Mouse (Mus musculus) midbrain, embryonic 15.5 days (tissue): ENCODE measurements around the gene Hc. TPM values are rescaled to one million over a fixed set of nuclear protein-coding genes. Genes with fewer than 3 reads are reported as not detected.

Source experiments
- ATAC-seq: fragments of 200-750 bp; cut with Nextera tagmentation; replicated peaks from 2 replicates; pipeline ENCODE4 v1.8.0; 2017; ENCODE audit warnings: moderate TSS enrichment
- H3K27ac ChIP-seq: fragments of 300-500 bp; sonication (generic); 2 replicates; pipeline ENCODE4 v1.5.1; 2015; ENCODE audit warnings: mild to moderate bottlenecking, inconsistent platforms
- H3K27me3 ChIP-seq: fragments of 300-500 bp; sonication (generic); replicated peaks from 2 replicates; pipeline ENCODE4 v1.6.1; 2015; ENCODE audit warnings: inconsistent platforms
- H3K36me3 ChIP-seq: fragments of 300-500 bp; sonication (generic); replicated peaks from 2 replicates; pipeline ENCODE4 v1.6.1; 2015; ENCODE audit warnings: inconsistent platforms
- H3K4me1 ChIP-seq: fragments of 300-500 bp; sonication (generic); 2 replicates; pipeline ENCODE4 v1.6.1; 2015; ENCODE audit warnings: inconsistent platforms
- H3K4me2 ChIP-seq: fragments of 300-500 bp; sonication (generic); 2 replicates; pipeline ENCODE4 v1.6.1; 2015; ENCODE audit warnings: inconsistent platforms, mild to moderate bottlenecking, moderate library complexity
- H3K4me3 ChIP-seq: fragments of 300-500 bp; sonication (generic); 2 replicates; pipeline ENCODE4 v1.5.1; 2015; ENCODE audit warnings: mild to moderate bottlenecking, inconsistent platforms
- H3K9ac ChIP-seq: fragments of 300-500 bp; sonication (generic); 2 replicates; pipeline ENCODE4 v1.6.1; 2015; ENCODE audit warnings: mild to moderate bottlenecking, inconsistent platforms
- H3K9me3 ChIP-seq: fragments of 300-500 bp; sonication (generic); 2 replicates; pipeline ENCODE4 v1.6.1; 2016; ENCODE audit warnings: inconsistent platforms
- WGBS: fragments of 180-500 bp; shearing (Covaris S2); methylation state at CpG from one replicate; pipeline ENCODE4 v1.1.7; 2015; ENCODE audit warnings: mixed read lengths; 5-methylcytosine and 5-hydroxymethylcytosine counted together
- polyA plus RNA-seq: library from polyadenylated mRNA; unstranded; fragments of >200 nt; fragmentation: Nextera tagmentation; extraction: Ambion mirVana; gene quantifications from 2 replicates; pipeline ENCODE4 v1.2.1, GENCODE M21; 2015

The Hc gene
- polyA plus RNA-seq, 1 experiment from 2014 or later: 1.2 TPM

GRCm38 (mm10) chr2:35079166-35079565 is 17.9 kb upstream of the Hc start:
- no peak for ATAC-seq
- H3K4me2 ChIP-seq: no peak overlapping the region
- H3K4me1 ChIP-seq: no peaks in the 10 kb centered on the region
- H3K27ac ChIP-seq: no peak overlapping the region
- no peaks in the 10 kb centered on the region for H3K36me3 ChIP-seq
- no peaks in the 10 kb centered on the region for H3K27me3 ChIP-seq
- 74% methylated on average over 6 of the region's 6 CpGs for WGBS
- no peaks in the 10 kb centered on the region for H3K9me3 ChIP-seq
- H3K9ac ChIP-seq: no peak overlapping the region
- H3K4me3 ChIP-seq: no peak overlapping the region

GRCm38 (mm10) chr2:35074328-35074727 is 13.1 kb upstream of the Hc start:
- Histone ChIP-seq H3K27ac (no peak overlapping the region), H3K9ac (no peak overlapping the region), H3K27me3 (no peaks in the 10 kb centered on the region), H3K4me1 (no peaks in the 10 kb centered on the region), H3K4me3 (no peak overlapping the region), H3K36me3 (no peaks in the 10 kb centered on the region), H3K9me3 (no peaks in the 10 kb centered on the region), H3K4me2 (no peak overlapping the region)
- WGBS: 90% methylated on average over 3 of the region's 3 CpGs
- no peak for ATAC-seq

GRCm38 (mm10) chr2:35072547-35072946 is 11.3 kb upstream of the Hc start:
- no peak for ATAC-seq
- WGBS: 69% methylated on average over 2 of the region's 2 CpGs
- H3K9me3 ChIP-seq: no peaks in the 10 kb centered on the region

DNA sequence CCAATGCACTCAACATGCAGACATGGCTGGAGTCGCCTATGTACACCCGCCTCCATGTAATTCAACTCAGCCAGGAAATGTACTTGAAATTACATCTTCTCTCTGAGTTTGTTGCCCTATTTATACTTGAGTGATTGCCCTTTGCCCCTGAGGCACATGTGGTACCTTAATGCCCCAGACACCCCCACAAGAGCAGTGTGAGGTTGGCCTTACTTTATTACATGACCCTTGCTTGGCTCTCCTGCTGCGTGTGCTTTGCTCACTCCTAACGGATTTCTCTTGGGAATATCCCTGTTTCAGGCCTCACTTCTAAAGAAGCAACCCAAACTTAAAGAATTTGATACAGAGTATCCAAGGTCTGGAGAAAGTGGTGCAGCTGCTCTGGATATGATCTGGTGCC is 9.0 kb upstream of the Hc start:
- Histone ChIP-seq H3K36me3 (no peaks in the 10 kb centered on the region), H3K27me3 (no peaks in the 10 kb centered on the region), H3K4me3 (no peak overlapping the region), H3K4me2 (no peak overlapping the region), H3K9ac (no peak overlapping the region), H3K4me1 (no peaks in the 10 kb centered on the region), H3K9me3 (no peaks in the 10 kb centered on the region), H3K27ac (no peak overlapping the region)
- WGBS: 93% methylated on average over 4 of the region's 4 CpGs
- ATAC-seq: no peak

More at GRCm38 (mm10) chr2:35072547-35072946, 11.3 kb upstream of the Hc start:
- Histone ChIP-seq H3K27ac (no peak overlapping the region), H3K4me1 (no peaks in the 10 kb centered on the region), H3K27me3 (no peaks in the 10 kb centered on the region), H3K4me2 (no peak overlapping the region), H3K4me3 (no peak overlapping the region), H3K36me3 (no peaks in the 10 kb centered on the region), H3K9ac (no peak overlapping the region)

GRCm38 (mm10) chr2:35069124-35069523 is 7.9 kb upstream of the Hc start:
- Histone ChIP-seq H3K4me1 (no peaks in the 10 kb centered on the region), H3K9ac (no peak overlapping the region), H3K4me3 (no peak overlapping the region), H3K4me2 (no peak overlapping the region), H3K36me3 (no peaks in the 10 kb centered on the region), H3K27ac (no peak overlapping the region), H3K27me3 (no peaks in the 10 kb centered on the region), H3K9me3 (no peaks in the 10 kb centered on the region)
- WGBS: 95% methylated on average over 1 of the region's 1 CpGs
- no peak for ATAC-seq

- Histone ChIP-seq H3K9ac (no peak overlapping the region), H3K4me1 (no peaks in the 10 kb centered on the region), H3K9me3 (no peaks in the 10 kb centered on the region), H3K4me2 (no peak overlapping the region), H3K27ac (no peak overlapping the region), H3K36me3 (no peaks in the 10 kb centered on the region), H3K27me3 (no peaks in the 10 kb centered on the region), H3K4me3 (no peak overlapping the region)
- no peak for ATAC-seq
- WGBS: 92% methylated on average over 11 of the region's 11 CpGs
These were observed 5.9 kb upstream of the Hc start for GRCm38 (mm10) chr2:35067117-35067516.

DNA sequence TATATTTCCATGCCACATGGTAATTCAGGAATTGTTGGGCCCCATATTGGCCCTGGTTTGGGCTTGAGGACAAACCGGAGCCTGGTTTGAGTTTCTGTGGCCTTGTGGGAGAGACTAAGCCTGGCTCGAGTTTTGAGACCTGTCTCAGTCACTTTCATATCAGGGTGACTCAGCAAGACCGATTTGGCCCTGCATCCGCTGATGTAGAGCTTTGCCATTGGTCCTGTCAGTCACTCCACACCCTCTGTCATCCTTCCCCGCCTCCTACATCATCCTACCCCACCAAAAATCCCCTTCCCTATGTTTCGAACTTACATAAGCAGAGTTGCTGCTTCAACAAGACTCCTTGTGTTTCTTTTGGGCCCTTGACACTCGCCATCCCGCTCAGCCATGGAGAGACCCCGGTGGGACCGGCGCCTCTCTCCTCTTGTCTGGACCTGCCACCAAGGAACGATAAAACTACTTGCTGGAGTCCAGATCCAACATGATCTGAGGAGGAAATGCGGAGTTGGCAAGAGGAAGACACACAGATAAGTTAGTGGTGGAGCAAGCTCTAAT is 5.4 kb upstream of the Hc start:
- Histone ChIP-seq H3K4me2 (no peak overlapping the region), H3K9me3 (no peaks in the 10 kb centered on the region)
- WGBS: 90% methylated on average over 13 of the region's 13 CpGs

DNA sequence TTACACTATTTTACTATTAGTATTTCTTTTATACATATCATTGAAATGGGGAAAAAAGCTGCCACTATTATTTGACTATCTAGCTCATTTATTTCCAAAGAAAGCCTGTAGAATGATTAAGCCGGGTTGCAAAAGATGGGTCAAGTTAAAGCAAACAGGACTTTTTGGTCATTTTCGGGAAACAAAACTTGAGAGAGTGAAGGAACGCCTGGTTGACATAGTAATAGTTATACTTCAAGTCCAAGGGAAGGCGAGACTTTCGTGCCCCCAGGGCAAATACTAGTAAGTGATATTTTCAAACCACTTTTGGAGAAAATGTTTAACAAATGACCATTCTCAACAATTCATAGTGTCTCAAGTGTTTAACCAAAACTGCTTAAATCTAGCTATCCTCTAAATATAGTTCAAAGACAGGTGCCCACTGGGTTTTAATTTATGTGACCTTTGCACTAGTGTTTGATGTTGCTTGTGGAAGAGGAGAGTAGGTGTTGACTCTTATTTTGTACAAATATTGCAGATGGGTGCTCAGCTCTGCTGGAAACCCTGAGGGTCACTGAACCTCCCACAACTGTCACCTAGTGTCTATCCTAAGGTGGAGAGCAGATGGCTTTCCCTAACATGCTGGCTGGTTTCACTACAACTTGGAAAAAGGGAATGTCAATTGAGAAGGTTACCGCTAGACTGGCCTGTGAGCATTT is 2.2 kb upstream of the Hc start:
- no peaks in the 10 kb centered on the region for H3K9me3 ChIP-seq
- no peak overlapping the region for H3K4me2 ChIP-seq
- ATAC-seq: no peak
- H3K27me3 ChIP-seq: no peaks in the 10 kb centered on the region
- 92% methylated on average over 6 of the region's 6 CpGs for WGBS
- no peaks in the 10 kb centered on the region for H3K4me1 ChIP-seq
- no peaks in the 10 kb centered on the region for H3K36me3 ChIP-seq
- no peak overlapping the region for H3K27ac ChIP-seq
- no peak overlapping the region for H3K9ac ChIP-seq
- no peak overlapping the region for H3K4me3 ChIP-seq

More for the DNA sequence above, 5.4 kb upstream of the Hc start:
- Histone ChIP-seq H3K27ac (no peak overlapping the region), H3K4me3 (no peak overlapping the region), H3K36me3 (no peaks in the 10 kb centered on the region), H3K9ac (no peak overlapping the region), H3K4me1 (no peaks in the 10 kb centered on the region), H3K27me3 (no peaks in the 10 kb centered on the region)
- ATAC-seq: no peak

GRCm38 (mm10) chr2:35060897-35061296 is 341 bp downstream of the Hc start:
- Histone ChIP-seq H3K4me2 (no peak overlapping the region), H3K4me1 (no peaks in the 10 kb centered on the region), H3K27me3 (no peaks in the 10 kb centered on the region), H3K9me3 (no peaks in the 10 kb centered on the region), H3K36me3 (no peaks in the 10 kb centered on the region), H3K27ac (no peak overlapping the region), H3K4me3 (no peak overlapping the region), H3K9ac (no peak overlapping the region)
- no peak for ATAC-seq
- WGBS: 90% methylated on average over 6 of the region's 6 CpGs

GRCm38 (mm10) chr2:35060256-35060655 is 982 bp downstream of the Hc start:
- no peak overlapping the region for H3K4me2 ChIP-seq
- H3K4me3 ChIP-seq: no peak overlapping the region
- H3K36me3 ChIP-seq: no peaks in the 10 kb centered on the region
- no peak overlapping the region for H3K9ac ChIP-seq
- H3K9me3 ChIP-seq: no peaks in the 10 kb centered on the region
- H3K27me3 ChIP-seq: no peaks in the 10 kb centered on the region
- WGBS: 92% methylated on average over 5 of the region's 5 CpGs
- ATAC-seq: no peak
- H3K27ac ChIP-seq: no peak overlapping the region
- no peaks in the 10 kb centered on the region for H3K4me1 ChIP-seq

- Histone ChIP-seq H3K4me3 (no peak overlapping the region), H3K9me3 (no peaks in the 10 kb centered on the region), H3K36me3 (no peaks in the 10 kb centered on the region), H3K9ac (no peak overlapping the region), H3K27ac (no peak overlapping the region), H3K4me1 (no peaks in the 10 kb centered on the region), H3K4me2 (no peak overlapping the region), H3K27me3 (no peaks in the 10 kb centered on the region)
- ATAC-seq: no peak
- 86% methylated on average over 2 of the region's 2 CpGs for WGBS
These were observed 2.9 kb downstream of the Hc start for GRCm38 (mm10) chr2:35058325-35058724.

GRCm38 (mm10) chr2:35057243-35057642 is 4.0 kb downstream of the Hc start:
- Histone ChIP-seq H3K4me3 (no peak overlapping the region), H3K9ac (no peak overlapping the region), H3K27me3 (no peaks in the 10 kb centered on the region), H3K27ac (no peak overlapping the region), H3K4me2 (no peak overlapping the region), H3K4me1 (no peaks in the 10 kb centered on the region), H3K36me3 (no peaks in the 10 kb centered on the region), H3K9me3 (no peaks in the 10 kb centered on the region)
- ATAC-seq: no peak
- 88% methylated on average over 11 of the region's 11 CpGs for WGBS

DNA sequence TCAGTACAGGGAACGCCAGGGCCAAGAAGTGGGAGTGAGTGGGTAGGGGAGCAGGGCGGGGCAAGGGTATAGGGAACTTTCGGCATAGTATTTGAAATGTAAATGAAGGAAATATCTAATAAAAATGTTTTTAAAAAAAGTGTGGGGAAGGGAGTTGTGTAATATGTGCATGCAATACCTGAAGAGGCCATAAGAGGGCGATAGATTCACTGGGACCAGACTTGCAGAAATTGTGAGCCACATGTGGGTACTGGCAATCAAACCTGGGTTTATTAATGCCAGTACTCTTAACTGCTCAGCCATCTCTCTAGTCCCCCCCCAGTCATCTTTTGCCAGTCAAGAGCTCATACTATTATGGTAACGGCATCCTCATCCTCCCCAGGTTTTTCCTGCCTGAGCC is 12.4 kb downstream of the Hc start:
- no peaks in the 10 kb centered on the region for H3K27me3 ChIP-seq
- no peak overlapping the region for H3K4me3 ChIP-seq
- no peak for ATAC-seq
- no peak overlapping the region for H3K4me2 ChIP-seq
- no peaks in the 10 kb centered on the region for H3K4me1 ChIP-seq
- no peak overlapping the region for H3K9ac ChIP-seq
- H3K27ac ChIP-seq: no peak overlapping the region
- no peaks in the 10 kb centered on the region for H3K9me3 ChIP-seq
- H3K36me3 ChIP-seq: no peaks in the 10 kb centered on the region
- 44% methylated on average over 5 of the region's 5 CpGs for WGBS
